Mouse (Mus musculus) adrenal gland, adult 2 months (tissue): ENCODE data around the gene Trim2. TPM values are rescaled to one million over a fixed set of nuclear protein-coding genes. Genes with fewer than 3 reads are reported as not detected.

Source experiments
- DNase-seq: peaks from one replicate; pipeline ENCODE4 v3.0.0; 2021
- polyA plus RNA-seq: library from polyadenylated mRNA; depleted of rRNA; stranded (reverse); fragments of >200 nt; gene quantifications from 2 replicates; pipeline ENCODE4 v1.2.3, GENCODE M21; 2012
- total RNA-seq, 2 experiments: library from RNA; stranded (reverse); gene quantifications; 2 replicates each; pipeline ENCODE4 v1.2.3; 2021

The Trim2 gene
- total and polyA plus RNA-seq, 3 experiments = 34.1 to 125 (median 115) TPM

DNA sequence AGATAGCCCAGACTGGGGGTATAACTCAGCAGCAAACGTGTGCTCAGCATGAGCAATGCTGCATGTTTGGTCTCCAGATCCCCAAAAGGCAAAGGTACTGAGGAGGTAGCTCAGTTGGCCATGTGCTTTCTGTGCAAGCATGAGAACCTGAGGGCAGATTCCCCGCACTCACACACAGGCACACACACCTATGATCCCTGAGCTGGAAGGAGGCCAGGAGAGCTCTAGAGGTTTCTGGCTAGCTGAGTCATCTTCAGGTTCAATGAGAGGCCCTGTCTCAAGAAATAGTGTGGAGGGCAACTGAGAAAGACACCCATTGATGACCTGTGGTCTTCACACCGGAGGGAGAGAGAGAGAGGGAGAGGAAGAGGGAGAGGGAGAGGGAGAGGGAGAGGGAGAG lies 19.4 kb downstream of the Trim2 start:
- no peak for DNase-seq

DNA sequence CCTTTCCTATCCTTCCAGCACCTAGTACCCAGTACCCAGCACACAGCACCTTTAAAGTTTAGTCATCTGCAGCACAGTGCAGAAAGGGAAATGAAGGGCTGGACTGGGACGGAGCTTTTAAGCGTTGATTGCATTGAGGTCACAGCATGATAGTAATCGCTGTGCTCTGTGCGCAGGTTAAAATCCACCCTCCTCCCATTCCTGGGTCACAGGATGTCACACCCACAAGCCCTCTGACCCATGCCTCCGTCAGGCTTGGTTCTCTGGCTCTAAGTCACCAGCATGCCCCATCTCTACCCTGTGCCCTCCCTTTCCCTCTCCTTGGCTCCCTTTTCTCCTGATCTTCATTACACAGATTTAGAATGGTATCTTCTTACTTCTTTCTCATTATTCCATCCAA lies 20.4 kb downstream of the Trim2 start:
- no peak for DNase-seq

DNA sequence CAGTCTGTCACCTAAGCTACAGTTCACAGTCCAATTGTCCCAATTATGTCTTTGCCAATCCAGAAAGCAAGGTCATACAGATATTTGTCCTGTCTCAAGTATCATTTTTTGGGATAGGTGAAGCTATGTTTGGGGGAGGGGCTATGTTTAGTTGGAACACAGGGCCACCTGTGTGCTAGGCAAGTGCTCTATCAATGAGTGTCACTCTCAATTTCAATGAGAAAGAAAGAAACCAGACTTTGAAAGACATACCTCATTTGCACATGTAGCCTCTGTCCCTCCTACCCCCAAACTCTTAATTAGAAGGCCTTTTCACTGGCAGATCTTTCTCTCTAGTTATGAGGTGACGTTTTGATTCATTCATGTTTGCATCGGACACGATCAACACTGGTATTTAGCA lies 21.9 kb downstream of the Trim2 start:
- no peak for DNase-seq

DNA sequence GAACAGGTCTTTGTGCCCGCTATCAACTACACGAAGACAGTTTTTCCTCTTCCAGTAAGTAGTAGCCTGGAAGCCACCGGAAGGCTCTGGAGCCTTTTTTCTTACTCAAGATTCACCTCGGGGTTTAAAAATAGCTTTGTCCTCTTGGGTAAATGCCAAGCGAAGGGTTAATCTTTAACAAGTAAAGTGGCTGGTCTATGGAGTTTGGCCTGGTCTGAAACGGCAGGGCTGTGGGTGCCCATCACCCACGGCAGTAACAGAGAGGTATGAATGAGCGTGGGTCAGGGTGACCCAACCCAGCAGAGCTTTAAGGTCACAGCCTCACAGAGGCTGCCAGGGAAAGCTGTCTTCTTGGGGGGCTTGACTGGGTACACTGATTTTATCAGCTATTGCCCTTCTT lies 23.2 kb downstream of the Trim2 start:
- DNase-seq = no peak

DNA sequence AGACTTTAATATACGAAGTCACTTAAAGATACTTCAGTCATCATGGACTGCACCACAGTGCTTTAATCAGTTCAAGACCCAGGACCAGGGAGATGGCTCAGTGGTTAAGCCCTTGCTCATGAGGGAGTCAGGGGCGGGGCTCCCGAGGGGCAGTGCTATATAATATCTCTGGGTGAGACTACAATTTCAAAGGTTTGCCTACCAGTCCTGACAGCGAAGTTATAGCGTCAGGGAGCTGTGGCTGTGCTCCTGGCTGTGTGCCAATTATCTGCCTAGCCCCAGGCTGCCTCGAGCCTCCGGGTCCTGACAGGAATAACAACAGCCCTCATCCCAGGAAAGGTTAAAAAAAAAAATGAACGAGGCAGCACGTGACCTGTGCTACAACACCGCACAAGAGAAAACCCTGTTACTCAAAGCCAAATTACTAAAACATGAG lies 24.7 kb downstream of the Trim2 start:
- DNase-seq = no peak

DNA sequence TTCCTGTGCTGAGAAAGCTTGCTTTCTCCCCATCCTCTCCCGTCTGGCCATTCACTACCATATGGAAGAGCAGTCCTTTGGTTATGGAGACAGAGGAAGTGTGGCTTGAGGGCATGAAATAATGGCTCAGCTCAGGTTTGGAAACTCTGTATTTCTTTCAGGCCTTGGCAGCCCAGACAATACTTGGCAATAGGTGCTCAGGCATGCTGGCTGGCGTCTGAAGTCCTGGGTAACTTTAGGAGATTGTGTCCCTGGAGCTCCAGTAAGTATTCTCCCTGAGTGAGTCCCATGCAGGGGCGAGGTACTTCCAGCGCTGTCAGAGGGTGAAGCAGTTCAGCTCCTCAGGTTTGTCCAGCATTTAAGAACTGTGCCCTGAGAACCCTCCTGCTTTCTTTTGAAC lies 27.9 kb downstream of the Trim2 start:
- no peak for DNase-seq

DNA sequence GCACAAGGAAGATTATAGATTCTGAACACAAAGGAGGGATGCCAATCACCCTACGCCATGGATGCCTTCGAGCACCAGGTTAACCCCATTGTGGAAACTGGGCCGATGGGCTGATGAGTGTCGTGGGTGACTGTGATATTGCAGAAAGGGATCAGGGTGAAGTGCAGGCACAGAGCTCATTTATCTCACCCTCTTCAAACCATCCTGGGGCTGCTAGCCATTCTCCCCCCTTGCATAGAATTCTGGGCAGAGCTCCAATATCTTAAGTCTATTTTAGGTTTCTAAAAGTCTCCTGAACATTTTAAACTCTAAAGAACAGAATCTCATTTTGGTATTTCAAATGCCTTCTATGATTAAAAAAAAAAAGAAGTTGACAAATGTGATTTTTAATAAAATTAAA lies 31.6 kb downstream of the Trim2 start:
- no peak for DNase-seq

DNA sequence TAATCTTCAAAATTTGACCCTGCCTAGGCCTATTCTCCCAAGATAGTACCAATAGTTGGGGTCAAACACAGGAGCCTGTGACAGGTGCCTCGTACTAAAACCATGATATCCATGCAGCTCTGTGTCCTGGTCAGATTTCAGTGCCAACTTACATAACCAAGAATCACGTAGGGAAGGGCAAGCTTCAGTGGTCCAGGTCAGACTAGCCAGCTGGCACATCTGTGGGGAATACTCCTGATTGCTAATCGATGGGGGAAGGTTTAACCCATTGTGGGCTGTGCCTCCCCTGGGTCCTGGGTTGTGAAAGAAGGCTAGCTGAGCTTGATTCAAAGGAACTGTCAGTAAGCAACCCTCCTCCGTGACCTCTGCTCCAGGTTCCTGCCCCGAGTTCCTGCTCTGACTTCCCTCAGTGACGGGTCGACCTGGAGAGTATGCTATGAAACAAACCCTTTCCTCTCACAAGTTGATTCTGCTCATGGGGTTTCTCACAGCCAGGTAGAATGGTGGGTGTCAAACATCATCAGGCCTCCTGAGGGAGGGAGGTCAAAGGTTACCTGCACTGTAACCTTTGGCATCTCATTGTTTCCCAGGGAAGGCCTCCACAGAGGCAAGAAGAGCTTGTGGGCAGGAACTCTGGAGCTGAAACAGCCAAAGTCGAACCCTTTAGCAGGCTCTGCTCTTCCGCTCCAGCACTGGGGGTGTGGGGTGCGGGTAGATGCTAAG lies 34.2 kb downstream of the Trim2 start:
- DNase-seq = no peak

DNA sequence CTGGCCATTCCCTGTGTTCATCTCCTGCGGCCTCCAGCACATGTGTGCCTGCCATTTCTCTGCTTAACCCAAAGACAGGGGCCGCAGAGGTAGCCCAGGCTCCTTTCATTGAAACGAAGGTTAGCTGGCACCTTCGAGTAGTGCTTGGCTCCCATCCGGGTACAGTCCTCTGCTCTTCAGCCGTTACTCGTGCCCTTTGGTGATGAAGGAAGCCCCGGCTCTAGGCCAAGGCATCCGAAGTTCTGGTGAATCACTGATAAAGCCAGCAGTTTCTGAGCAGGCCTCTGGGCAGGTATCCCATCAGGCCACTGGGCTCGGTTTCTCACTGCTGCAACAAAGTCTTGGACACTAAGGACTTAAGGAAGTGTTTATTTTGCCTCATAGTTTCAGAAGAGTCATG lies 34.9 kb downstream of the Trim2 start:
- no peak for DNase-seq

DNA sequence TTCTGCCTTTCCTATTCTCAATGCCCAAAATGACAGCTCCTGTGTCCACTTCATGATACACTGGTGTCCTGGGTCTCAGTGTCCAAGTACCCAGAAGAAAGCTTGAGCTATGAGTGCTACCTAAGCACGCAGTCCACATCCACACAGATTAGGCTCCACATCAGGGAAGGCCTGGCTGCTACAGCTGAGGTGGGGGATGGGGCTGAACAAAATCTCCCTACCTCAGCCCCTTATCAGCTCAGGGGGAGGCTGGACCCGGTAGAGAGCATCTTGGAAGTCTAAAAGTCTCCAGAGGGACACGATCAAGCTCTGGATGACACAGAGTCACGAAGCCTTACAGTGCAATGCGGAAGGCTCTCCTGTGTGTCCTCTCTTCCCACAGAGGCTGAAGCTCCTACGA lies 35.6 kb downstream of the Trim2 start:
- DNase-seq = no peak

DNA sequence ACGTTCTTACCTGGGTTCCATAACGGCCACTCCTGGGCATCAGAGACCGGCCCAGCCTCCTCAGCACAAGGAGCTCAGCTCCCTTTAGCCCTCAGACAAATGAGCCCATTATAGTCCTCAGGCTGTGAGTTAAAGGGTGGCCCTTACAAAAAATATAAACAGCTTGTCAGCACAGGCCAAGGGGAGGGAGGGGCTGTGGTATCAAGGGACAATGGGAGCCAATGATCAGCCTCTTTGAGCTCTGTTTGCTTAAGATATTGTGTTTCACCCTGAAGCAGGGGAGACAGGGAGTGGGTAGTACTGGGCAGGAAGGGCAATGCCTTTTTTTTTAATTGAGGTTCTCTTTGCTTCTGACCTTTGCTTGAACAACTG lies 36.1 kb downstream of the Trim2 start:
- no peak for DNase-seq

DNA sequence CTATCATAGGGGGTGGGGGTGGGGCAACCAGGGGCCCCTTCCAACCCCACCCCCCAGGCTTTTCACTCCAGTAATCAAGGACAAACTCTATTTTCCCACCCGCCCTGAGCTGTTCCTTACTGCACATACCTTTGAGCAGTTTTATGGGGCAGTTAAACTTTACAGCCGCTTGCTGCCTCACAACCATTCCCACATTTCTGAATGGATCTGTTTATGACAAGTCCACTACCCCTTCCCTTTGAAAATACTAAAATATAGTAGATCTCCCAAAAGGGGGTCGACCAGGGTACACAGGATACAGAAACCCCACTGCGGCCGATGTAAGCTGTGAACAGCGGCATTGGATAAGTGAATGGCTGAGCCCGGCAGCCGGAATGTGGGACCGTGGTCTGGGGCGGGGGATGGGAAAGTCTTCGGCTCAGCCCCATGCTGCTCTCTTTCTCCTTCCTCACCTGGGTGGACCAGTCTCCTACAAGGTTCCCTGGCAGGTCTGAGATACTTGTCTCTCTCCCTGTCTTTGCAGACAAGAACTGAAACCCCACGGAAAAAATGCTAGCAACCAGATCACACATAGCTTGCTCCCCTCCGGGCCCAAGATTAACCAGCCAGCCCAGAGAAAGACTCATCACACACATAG lies 36.6 kb downstream of the Trim2 start:
- no peak for DNase-seq

DNA sequence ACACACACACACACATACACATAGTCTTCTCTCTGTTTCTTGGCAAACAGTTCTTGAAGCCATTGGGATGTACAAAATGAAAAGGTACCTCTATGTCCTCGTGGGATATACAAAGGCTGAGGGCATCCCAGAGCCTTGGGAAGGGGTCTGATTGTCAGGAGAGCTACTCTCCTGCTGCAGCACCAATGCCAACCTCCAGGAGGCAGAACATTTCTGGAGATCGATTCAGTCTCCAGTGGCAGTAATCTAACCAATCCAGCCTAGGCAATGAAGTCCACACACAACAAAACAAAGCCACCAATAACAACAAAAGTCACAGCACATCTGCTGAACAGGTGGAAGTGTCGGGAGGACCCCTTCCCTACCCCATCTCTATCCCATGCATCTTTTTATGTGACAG lies 38.2 kb downstream of the Trim2 start:
- no peak for DNase-seq

DNA sequence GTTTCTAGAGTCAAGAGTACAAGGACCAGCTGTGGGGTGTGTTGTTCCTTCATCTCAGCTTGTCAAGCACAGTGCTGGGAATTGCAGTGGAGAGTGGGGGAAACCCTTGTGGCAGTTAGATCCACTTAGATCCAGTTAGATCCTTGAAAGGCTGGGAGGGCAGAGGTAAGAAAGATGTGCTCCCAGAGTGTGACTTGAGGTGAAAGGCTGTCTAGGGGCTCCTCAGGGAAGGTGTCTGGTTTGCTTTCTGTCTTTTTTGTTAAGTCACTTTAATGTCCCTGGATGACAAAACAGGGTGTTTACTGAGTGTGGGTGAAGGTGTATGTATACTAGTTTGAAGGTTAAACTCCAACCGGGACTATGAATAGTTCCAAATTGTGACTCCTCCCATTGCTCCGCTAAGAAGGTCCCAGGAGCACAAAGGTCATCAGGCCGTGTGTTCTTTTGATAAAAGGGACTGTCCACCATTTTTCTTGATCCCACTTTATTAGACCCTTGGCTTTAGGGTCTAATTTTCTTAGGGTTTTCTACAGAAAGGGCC lies 40.2 kb downstream of the Trim2 start:
- DNase-seq = no peak

DNA sequence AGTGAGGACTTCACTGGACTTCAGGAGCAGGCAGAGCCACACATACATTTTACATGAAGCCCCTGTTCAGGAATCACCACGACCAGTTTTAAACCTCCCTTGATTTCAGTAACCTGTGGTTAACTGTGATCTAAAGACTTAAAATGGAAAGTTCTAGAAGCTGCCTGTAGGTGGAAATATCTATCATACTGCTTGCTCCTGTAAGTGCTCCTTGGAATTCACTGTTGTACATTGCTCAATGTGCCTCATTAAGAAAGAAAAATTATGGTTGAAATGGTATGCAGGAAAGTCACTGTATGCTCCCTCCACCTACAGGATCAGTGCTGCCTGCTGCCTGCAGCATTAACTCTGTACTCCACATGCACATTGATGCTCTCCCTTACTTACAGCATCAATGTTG lies 41.6 kb downstream of the Trim2 start:
- no peak for DNase-seq

DNA sequence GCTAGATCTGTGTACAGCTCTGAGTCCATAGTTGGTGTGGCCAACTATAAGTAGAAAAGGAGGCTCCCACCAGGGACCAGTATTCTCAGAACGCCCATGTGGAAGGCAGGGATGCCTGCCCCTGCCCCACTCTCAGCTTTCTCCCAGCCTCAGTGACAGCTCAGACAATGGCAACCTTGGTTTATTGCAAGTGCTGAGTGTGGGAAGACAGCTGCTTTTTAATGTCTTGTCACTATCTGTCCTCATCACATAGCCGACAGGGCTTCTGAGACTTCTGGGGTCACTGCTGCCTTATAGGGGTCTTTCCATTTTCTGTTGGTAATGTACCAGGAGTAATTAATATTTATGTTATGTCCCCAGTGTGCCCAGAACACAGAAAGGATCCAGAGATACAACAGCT lies 42.3 kb downstream of the Trim2 start:
- DNase-seq = no peak

DNA sequence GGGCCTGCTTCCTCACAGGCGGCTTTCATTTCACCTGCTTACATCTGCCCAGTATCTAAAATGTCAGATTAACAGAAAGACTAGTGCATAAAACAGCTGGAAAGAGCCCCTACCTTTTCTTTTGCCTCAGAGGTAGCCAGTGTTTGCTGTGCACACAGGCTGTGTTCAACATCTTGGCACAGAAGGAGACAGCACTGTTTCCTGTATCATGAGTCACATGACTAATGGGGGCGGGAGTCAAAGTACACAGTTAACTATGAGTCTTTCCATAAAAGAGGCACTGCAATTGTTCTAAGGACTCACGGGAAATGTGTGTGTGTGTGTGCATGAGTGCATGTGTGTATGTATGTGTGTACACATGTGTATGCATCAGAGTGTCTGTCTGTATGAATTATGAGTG lies 43.9 kb downstream of the Trim2 start:
- peak; percentile 29 for DNase-seq

DNA sequence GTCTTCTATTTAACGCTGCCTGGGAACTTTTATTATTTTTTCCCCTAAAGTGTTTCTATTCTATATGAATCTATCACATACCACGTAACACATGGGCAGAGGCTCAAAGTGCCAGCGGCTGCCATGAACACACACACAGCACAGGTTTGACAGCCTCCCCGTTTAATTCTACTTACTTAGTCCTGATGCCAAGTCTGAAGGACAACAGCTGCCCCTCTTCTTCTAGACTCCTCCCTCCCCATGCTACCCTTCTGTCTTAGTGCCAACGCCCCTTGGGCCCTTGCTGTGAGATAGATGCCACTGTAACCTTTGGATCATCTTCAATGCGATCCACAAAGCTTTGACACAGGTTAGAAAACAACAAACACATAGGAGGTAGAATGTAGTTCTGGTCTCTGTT lies 44.8 kb downstream of the Trim2 start:
- no peak for DNase-seq

DNA sequence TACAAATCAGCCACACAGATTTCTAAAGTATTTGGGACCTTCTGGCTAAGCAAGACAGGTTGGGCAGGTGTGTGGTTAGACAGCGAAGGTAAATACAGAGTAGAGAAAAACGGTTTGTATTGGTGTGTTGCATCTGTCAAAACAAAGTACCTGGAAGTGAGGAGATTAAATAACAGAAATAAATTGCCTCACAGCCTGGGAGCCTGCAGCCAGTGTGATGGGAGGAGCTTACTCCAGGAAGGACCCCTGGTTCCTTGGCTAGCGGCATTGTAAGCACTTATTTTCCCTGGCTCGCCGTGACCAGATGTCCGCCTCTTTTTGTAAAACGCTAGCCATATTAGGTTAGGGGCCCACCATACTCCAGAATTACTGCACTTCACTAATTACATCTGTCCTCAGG lies 45.8 kb downstream of the Trim2 start:
- DNase-seq = no peak

DNA sequence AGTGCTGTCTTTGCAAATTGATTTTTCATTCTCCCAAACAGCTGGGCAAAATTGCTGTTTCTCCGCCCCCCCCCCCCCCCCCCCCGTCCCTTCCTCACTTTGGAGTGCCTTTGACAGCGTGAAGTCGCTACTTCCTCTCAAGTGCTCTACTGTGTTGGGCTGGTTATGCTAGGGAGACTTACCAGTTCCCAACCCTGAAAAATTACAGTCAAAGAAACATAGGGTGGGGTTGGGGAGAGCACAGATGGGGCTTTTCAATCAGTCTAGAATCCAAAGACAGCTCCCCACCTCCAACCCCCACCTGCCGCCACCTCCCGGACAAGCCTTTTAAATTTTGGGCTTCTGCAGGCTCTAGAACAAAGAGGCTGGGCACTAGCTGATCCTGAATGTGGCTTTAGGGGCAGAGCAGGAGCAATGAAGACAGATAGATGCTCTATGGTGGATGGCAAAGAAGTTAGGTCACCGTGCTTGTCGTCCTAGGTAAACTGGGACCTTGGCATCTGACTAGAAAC lies 46.6 kb downstream of the Trim2 start:
- DNase-seq = no peak

DNA sequence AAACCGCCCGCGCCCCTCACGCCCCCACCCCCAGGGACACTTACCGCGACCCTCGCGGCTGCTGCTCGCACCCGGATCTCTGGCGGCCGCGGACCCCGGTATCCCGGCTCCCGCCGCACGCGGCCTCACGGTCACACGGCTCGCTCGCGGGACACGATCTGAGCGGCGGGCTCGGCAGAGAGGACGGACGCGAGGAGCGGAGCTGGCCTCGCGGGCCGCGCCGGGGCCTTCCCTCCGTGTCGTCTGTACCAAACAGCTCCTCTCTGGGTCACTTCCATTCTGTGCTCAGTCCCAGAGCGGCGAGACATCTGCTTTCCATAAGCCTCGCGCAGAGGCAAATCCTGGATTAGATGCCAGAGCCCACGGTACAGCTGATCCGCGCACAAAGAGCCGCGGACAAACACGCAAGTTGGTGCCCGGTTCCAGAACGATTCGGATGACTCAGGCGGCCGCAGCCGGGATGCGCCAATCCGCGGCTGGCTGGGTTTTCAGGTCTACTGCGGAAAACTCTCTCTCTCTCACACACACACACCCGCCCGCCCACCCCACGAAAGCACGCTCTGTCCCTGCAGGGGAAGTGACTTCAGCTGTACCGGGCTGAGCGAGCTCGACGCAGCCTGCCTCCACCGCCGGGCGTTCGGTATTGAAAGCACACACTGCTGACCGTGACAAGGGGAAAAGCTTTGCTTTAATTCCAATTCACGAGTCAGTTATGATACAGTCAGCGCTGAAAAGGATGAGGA lies 47.2 kb downstream of the Trim2 start:
- DNase-seq = peak; percentile 90

DNA sequence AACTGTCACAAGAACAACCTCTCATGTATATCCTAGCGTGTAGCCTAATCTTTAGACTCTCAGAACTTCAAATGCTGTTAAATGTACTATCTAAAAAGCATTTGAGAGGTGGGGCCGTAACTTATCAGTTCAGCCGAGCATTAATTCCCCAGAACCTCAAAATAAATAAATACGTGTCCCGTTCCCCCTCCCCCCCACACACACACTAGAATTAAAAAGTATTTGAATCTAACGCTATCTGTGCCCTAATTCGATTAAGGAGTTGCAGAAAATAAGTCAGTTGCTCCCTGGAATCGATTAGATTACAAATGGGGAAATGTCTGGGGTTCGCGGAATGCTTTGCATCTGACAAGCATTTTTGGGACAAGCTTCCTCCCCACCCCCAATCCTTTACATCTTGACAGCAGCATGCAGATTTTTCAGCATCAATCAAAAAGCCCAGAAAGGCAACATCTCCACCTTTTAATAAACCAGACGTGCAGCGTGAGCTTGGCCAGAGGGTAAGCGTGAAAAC lies 48.1 kb downstream of the Trim2 start:
- DNase-seq = peak; percentile 18
